Mouse (Mus musculus) mouse embryonic stem cell (cell line): Measurements from ENCODE around the gene Etfrf1.

ENCODE experiments used
- in situ Hi-C, 2 experiments: fragments of 300-500 bp; cut with MboI; formaldehyde crosslinking; loops; 1 replicate in 1 of 2; 3 replicates in 1 of 2; pipeline ENCODE4 v1.14.3; 2019 to 2020; ENCODE audit warnings: low sequenced_read_pairs in 2 of 2, low pct_unique_long_range_greater_than_20kb in 1 of 2, mixed read lengths in 1 of 2; ENCODE audit not compliant: unreplicated experiment in 1 of 2

Etfrf1 gene

GRCm38 (mm10) chr6:145211376-145212305 lies 707 bp downstream of the Etfrf1 start:
- in situ Hi-C loops = no loop called here

DNA sequence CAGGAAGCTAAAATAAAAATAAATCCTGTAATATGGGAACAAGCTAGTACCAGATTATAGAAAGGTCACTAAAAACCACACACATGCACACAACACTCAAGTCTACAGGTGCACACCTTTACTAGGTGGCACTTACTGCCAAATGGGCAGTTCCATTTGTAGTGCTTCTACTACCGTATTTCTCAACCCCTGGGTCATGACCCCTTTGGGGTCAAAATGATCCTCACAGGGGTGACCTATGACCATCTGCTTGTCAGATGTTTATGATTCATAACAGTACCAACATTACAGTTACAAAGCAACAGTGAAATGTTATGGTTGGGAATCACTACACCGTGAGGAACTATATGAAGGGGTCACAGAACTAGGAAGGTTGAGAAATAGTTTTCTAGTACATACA lies 3.0 kb downstream of the Etfrf1 start:
- in situ Hi-C loops = no loop called here

- in situ Hi-C loops = no loop called here
Measured at GRCm38 (mm10) chr6:145215826-145216225, 4.9 kb downstream of the Etfrf1 start.

- in situ Hi-C loops = no loop called here
Measured at GRCm38 (mm10) chr6:145224246-145224645, 13.3 kb downstream of the Etfrf1 start.

GRCm38 (mm10) chr6:145226296-145226695 lies 15.4 kb downstream of the Etfrf1 start:
- in situ Hi-C loops = no loop called here

DNA sequence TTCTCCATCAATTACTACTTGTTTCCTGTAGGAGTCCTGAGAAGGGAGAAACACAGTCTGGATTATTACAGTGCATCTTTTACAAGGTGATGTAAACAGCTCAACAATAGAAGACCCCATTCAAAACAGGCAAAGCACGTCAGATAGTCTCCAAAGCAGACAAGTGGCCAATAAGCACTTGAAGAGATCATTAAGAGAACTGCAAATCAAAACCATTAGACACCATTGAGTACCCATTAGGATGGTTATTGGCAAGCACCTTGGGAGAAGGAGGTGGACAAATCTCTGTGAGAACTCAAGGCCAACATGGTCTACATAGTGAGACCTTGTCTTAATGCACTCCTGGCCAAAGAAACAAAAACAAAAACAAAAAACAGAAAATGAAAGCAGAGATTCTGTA lies 23.5 kb downstream of the Etfrf1 start:
- in situ Hi-C loops = no loop called here

DNA sequence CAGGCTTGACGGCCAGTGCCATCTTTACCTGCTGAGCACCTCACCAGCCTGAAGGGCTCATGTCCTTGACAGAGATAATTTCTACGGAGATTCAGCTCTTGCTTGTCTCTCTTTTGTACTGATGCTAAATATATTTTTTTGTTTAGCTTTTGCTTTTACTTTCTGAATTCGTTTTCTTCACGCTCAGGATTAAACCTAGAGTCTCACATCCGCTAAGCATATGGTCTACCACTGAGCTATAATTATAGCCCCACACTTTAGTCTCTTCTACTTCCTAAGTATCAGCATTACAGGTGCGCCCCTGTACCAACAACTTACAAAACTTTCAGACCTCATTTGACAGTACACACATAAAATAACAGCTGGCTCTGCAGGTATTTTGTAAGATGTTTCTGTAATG lies 24.4 kb downstream of the Etfrf1 start:
- in situ Hi-C loops = no loop called here

DNA sequence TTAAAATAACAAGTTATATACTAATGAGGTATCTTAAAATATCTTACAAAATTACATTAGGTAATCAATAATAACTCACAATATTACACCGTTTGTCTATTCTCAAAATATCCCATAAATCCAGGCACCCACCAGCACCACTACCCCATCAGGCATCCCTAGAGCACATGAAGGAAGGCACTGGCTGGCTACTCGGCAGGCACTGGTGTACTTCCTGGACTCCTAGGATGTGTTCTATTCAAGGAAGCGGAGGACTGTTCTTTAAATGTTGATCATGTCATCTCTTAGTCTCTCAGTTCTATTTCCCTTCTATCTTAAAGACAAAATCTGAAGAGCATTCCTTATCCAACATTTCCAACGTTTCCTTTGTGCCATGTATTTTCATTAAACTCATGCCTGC lies 26.2 kb downstream of the Etfrf1 start:
- in situ Hi-C loops = no loop called here

GRCm38 (mm10) chr6:145240285-145240684 lies 29.4 kb downstream of the Etfrf1 start:
- in situ Hi-C loops = no loop called here

GRCm38 (mm10) chr6:145242521-145242920 lies 31.6 kb downstream of the Etfrf1 start:
- in situ Hi-C loops = no loop called here

GRCm38 (mm10) chr6:145246841-145247240 lies 35.9 kb downstream of the Etfrf1 start:
- in situ Hi-C loops = no loop called here

GRCm38 (mm10) chr6:145247886-145248285 lies 37.0 kb downstream of the Etfrf1 start:
- in situ Hi-C loops = no loop called here

DNA sequence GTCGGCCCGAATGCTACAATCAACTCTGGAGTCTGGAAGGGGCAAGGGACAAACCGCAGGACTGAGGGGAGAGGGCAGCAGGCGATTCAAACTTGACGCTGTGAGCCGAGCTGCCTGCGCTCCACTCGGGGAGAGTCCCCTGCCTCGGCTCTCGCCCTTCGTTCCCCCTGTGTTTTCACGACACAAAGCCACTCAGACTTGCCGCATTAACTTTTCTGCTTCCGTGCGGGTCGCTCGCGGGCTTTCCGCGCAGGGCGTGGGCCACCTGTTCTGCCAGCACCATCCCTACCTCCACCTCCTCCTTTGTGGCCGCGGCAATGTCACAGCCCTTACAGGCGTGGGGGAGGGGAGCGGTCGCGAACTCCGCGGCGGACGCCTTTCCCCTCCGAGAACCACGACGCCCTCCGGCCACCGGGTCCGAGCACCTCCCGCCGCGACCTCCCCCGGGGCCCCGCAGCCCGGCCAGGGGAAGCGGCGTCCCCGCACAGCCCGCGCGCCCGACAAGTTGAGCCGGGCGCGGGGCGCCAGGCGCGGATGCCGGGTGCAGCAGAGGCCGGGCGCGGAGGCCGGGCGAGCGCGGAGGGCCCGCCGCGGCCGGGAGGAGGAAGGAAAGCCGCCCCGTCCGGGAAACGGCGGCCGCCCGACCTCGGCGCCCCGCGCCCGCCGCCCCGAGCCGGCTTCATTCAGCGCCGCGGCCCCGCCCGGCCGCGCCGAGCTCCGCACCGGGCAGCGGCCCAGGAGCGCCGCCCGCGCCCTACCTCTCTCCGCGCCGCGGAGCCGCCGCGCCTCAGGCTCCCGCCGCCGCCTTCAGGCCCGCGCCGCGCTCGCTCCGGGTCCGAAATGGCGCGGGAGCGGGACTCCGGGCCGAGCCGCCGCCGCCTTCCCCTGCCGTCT lies 38.6 kb downstream of the Etfrf1 start:
- in situ Hi-C loops = loop anchor here in 1 of 2 experiments (5.0 kb wide), 1 partner anchor 93 kb away; no protein-coding TSS in a partner anchor

- in situ Hi-C loops = loop anchor here in 1 of 2 experiments (5.0 kb wide), 1 partner anchor 92 kb away; no protein-coding TSS in a partner anchor
Measured at GRCm38 (mm10) chr6:145250185-145250791, 39.4 kb downstream of the Etfrf1 start, which contains the start of gene Kras. Gene Kras, minus strand, starts transcription at chr6:145250239.

GRCm38 (mm10) chr6:145250820-145251219 lies 39.9 kb downstream of the Etfrf1 start:
- in situ Hi-C loops = loop anchor here in 1 of 2 experiments (5.0 kb wide), 1 partner anchor 91 kb away; no protein-coding TSS in a partner anchor

DNA sequence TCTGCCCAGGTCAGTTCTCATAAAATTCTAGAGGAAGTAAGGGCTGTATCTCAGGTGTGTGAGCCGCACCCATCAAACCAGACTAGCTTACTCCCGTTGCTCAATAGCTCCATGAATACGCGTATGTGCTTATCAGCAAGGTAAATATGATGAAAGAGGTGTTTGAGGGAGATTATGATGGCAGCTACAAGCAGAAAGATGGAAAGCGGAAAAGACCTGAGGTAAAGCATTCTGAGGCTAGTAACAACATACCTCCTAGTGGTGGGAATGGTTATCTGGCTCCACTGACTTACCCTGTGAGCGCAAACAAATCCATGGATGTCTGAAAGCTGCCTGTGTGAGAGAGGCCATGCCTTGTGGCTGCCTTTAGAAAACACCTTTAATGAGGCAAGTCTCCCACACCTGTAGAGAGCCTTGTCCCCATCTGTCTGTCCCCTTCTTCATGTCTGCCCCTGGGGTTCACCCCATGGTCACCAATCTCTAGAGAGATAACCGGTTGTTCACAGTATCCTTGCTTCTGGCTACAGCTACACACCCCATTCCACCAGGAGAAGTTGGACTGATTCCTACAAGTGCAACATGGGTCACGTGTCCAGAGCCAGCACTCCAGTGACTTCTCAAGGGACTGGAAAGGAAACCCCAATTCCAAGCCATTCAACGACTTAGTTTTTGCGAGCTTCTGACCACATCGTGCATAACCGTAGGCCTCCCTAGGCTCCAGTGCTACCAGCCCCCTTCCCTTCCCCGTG lies 45.2 kb downstream of the Etfrf1 start:
- in situ Hi-C loops = no loop called here

- in situ Hi-C loops = no loop called here
Measured at GRCm38 (mm10) chr6:145256701-145257073, 45.8 kb downstream of the Etfrf1 start.

GRCm38 (mm10) chr6:145262314-145262713 lies 51.4 kb downstream of the Etfrf1 start:
- in situ Hi-C loops = no loop called here
